In genomic region chr1:86434439-86435201, GRCm38 (mm10) we compare ENCODE assay signal across 7 mouse cellular contexts. TPM values are rescaled to one million over a fixed set of nuclear protein-coding genes. Genes with fewer than 3 reads are reported as not detected.
DNase-seq lines count a peak whose midpoint lies in the region; ATAC-seq lines count a peak whose summit lies in the region.

No protein-coding gene starts in this region.

- no peaks in the 10 kb centered on the region for H3K36me3 ChIP-seq in intestine, embryonic 15.5 days
- H3K36me3 ChIP-seq in midbrain, embryonic 10.5 days, result no peaks in the 10 kb centered on the region

- 3% methylated on average over 46 of the region's 46 CpGs for WGBS in intestine, embryonic 15.5 days
- 4% methylated on average over 46 of the region's 46 CpGs for WGBS in midbrain, embryonic 10.5 days

- H3K4me2 ChIP-seq in intestine, embryonic 15.5 days (replicated peaks), result peak overlapping the region; percentile 86

- H3K27ac ChIP-seq in intestine, embryonic 15.5 days, result peak overlapping the region; percentile 95
- peak overlapping the region; percentile 99 for H3K27ac ChIP-seq in midbrain, embryonic 10.5 days (replicated peaks)

- no peaks in the 10 kb centered on the region for H3K9me3 ChIP-seq in intestine, embryonic 15.5 days
- no peaks in the 10 kb centered on the region for H3K9me3 ChIP-seq in midbrain, embryonic 10.5 days (replicated peaks)

- peak; percentile 94 for ATAC-seq in intestine, embryonic 15.5 days

- no peaks in the 10 kb centered on the region for H3K27me3 ChIP-seq in intestine, embryonic 15.5 days (replicated peaks)
- peaks cover 3% of the 10 kb centered on the region; the same call in 1 of the 2 replicates for H3K27me3 ChIP-seq in midbrain, embryonic 10.5 days (ENCODE audit: low read depth, poor library complexity, severe bottlenecking)

- DNase-seq in adrenal gland, adult (ENCODE audit: inconsistent age in 2 of 2, low spot score in 1 of 2), result peak; percentile 98 to 99
- peak; percentile 100 for DNase-seq in embryo, embryonic 10.5 days (ENCODE audit: low spot score)
- peak; percentile 97 for DNase-seq in gastrocnemius, postnatal 25 days
- DNase-seq in left cerebral cortex, postnatal 25 days (ENCODE audit: low spot score in 2 of 2), result peak; percentile 99
- DNase-seq in midbrain, embryonic 10.5 days (ENCODE audit: low spot score), result peak; percentile 100
- DNase-seq in right cerebral cortex, postnatal 4 days, result peak; percentile 98

- peaks cover 35% of the 10 kb centered on the region for H3K4me1 ChIP-seq in intestine, embryonic 15.5 days (replicated peaks)
- peaks cover 60% of the 10 kb centered on the region for H3K4me1 ChIP-seq in midbrain, embryonic 10.5 days

- intact Hi-C loops in left cerebral cortex, postnatal 25 days (cut with DNase I), result loop anchor here (1.0 to 5.0 kb wide), 3 partner anchors 47 to 66 kb away; no protein-coding TSS in a partner anchor

- peak overlapping the region; percentile 50 for H3K4me3 ChIP-seq in intestine, embryonic 15.5 days (replicated peaks)
- H3K4me3 ChIP-seq in midbrain, embryonic 10.5 days, result peak overlapping the region; percentile 57

- H3K9ac ChIP-seq in intestine, embryonic 15.5 days, result peak overlapping the region; percentile 64

RNA-seq across cellular contexts. Expression of gene Tex44, which starts 8.5 kb away (rescaled TPM):
- not detected for total RNA-seq in gastrocnemius, postnatal 25 days (2021)
- not detected in 2 replicates for polyA plus RNA-seq in intestine, embryonic 15.5 days (2015; fragmentation: Nextera tagmentation; extraction: Ambion mirVana)
- total RNA-seq in left cerebral cortex, postnatal 25 days (2021), result not detected
- polyA plus RNA-seq in midbrain, embryonic 10.5 days (2016; fragmentation: Nextera tagmentation; extraction: Ambion mirVana), result 0.07 and 0.11 TPM in 2 replicates

RNA-seq across cellular contexts. Expression of gene Nmur1, which starts 8.6 kb away (rescaled TPM):
- not detected for total RNA-seq in gastrocnemius, postnatal 25 days (2021)
- 0.27 and 0.36 TPM in 2 replicates for polyA plus RNA-seq in intestine, embryonic 15.5 days (2015; fragmentation: Nextera tagmentation; extraction: Ambion mirVana)
- total RNA-seq in left cerebral cortex, postnatal 25 days (2021), result not detected
- polyA plus RNA-seq in midbrain, embryonic 10.5 days (2016; fragmentation: Nextera tagmentation; extraction: Ambion mirVana), result not detected in 2 replicates

Comparison
In these comparisons a context has a peak if more than half of its experiments do, and no peak if none do; other contexts are left out.
1. Peak in every context shown above with its lines: DNase-seq, ATAC-seq, H3K4me3 ChIP-seq and H3K27ac ChIP-seq.